Mouse (Mus musculus): ENCODE results near the gene Pik3r5.

DNA sequence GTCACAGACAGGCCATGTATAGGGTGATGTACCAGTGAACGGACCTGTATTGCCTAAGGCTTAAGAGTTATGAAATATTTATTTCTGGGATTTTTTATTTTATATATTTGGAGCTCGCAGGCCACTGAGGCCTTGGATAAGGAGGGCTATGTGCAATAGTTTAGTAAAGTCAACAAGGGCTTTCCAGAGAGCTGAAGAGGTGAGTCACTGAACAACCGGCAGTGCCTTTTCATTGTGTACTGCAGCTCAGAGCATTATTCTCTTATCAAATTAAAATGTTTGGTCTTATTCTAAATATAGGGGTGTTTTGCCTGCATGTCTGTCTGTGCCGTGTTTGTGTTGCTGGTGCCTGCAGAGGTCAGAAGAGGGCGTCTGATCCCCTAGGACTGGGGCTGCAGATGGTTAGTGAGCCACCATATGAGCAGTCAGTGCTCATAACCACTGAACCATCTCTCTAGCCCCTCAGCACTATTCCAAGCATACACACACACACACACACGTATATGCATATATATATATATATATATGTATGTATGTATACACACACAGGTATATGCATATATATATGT lies 56.4 kb downstream of the Pik3r5 start:
- TF ChIP-seq TAL1 (IDR thresholded peaks at IDR 0.05; ENCODE audit: low read length) (no peak), TCF12 (IDR thresholded peaks at IDR 0.05; ENCODE audit: low read depth, low read length) (no peak), CHD1 (IDR thresholded peaks at IDR 0.05; ENCODE audit: low read depth, low read length) (no peak), POLR2A (IDR thresholded peaks at IDR 0.05; ENCODE audit: control insufficient read depth in 1 of 2, insufficient read depth in 1 of 2, low read depth in 1 of 2, low read length in 2 of 2, poor library complexity in 1 of 2) (no peak)
